Mouse (Mus musculus): ENCODE measurements at regions not wholly inside any gene's neighbourhood (a gene's known extent, or its start where the extent isn't known, plus 50 kb on each side); places are given as distances from the start of the nearest gene placed in this dataset.

GRCm38 (mm10) chr2:169524429-169524828, 63.1 kb downstream of the Gm11011 start:
- no peak for DNase-seq (ENCODE audit: low read depth)

GRCm38 (mm10) chr2:169519941-169520340, 67.6 kb downstream of the Gm11011 start:
- DNase-seq (ENCODE audit: low read depth) = no peak

GRCm38 (mm10) chr2:169515350-169515749, 72.2 kb downstream of the Gm11011 start:
- DNase-seq (ENCODE audit: low read depth) = no peak

- no peak for DNase-seq (ENCODE audit: low read depth)
Observed at GRCm38 (mm10) chr2:169510741-169511140, 76.8 kb downstream of the Gm11011 start.

GRCm38 (mm10) chr2:169509406-169509805, 78.1 kb downstream of the Gm11011 start:
- DNase-seq (ENCODE audit: low read depth) = no peak

- no peak for DNase-seq (ENCODE audit: low read depth)
Observed at GRCm38 (mm10) chr2:169504416-169505057, 83.0 kb downstream of the Gm11011 start.

GRCm38 (mm10) chr2:169503598-169503958, 84.0 kb downstream of the Gm11011 start:
- DNase-seq (ENCODE audit: low read depth) = no peak

GRCm38 (mm10) chr2:169502717-169503597, 84.6 kb downstream of the Gm11011 start:
- DNase-seq (ENCODE audit: low read depth) = no peak

- DNase-seq (ENCODE audit: low read depth) = no peak
Observed at GRCm38 (mm10) chr2:169501736-169502340, 85.7 kb downstream of the Gm11011 start.

- DNase-seq (ENCODE audit: low read depth) = no peak
Observed at GRCm38 (mm10) chr2:169495368-169495767, 92.2 kb downstream of the Gm11011 start.

- no peak for DNase-seq (ENCODE audit: low read depth)
Observed at GRCm38 (mm10) chr2:169494503-169495311, 92.8 kb downstream of the Gm11011 start.

- DNase-seq (ENCODE audit: low read depth) = no peak
Observed at GRCm38 (mm10) chr2:169493609-169494275, 93.8 kb downstream of the Gm11011 start.

- DNase-seq (ENCODE audit: low read depth) = no peak
Observed at GRCm38 (mm10) chr2:169483934-169484333, 103.6 kb downstream of the Gm11011 start.

- DNase-seq (ENCODE audit: low read depth) = no peak
Observed at GRCm38 (mm10) chr2:169481731-169482465, 105.6 kb downstream of the Gm11011 start.

- no peak for DNase-seq (ENCODE audit: low read depth)
Observed at GRCm38 (mm10) chr2:169474418-169475112, 113.0 kb downstream of the Gm11011 start.

- DNase-seq (ENCODE audit: low read depth) = no peak
Observed at GRCm38 (mm10) chr2:169469538-169469937, 118.0 kb downstream of the Gm11011 start.

GRCm38 (mm10) chr2:169467621-169468020, 119.9 kb downstream of the Gm11011 start:
- no peak for DNase-seq (ENCODE audit: low read depth)

- no peak for DNase-seq (ENCODE audit: low read depth)
Observed at GRCm38 (mm10) chr2:169464106-169464505, 123.4 kb downstream of the Gm11011 start.

GRCm38 (mm10) chr2:169461491-169462039, 126.0 kb downstream of the Gm11011 start:
- no peak for DNase-seq (ENCODE audit: low read depth)

- DNase-seq (ENCODE audit: low read depth) = no peak
Observed at GRCm38 (mm10) chr2:169452956-169453355, 134.6 kb downstream of the Gm11011 start.

Data from NIH3T3 (cell line).